Comparison of ENCODE assay signal across 17 mouse cellular contexts in genomic region chr6:144870949-144871348, GRCm38 (mm10).
"Had no signal": no experiment of that assay in that cellular context is flagged by ENCODE, and none has a peak within 500 bp of the region (broad histone marks: within the 10 kb centered on the region; RNA-seq: fewer than 3 reads in every experiment).

No protein-coding gene starts in this region.

- H3K4me1 ChIP-seq: neural tube, embryonic 15.5 days; stomach, embryonic 15.5 days had no signal

- H3K27ac ChIP-seq: neural tube, embryonic 12.5 days; neural tube, embryonic 13.5 days; neural tube, embryonic 15.5 days; stomach, embryonic 15.5 days; stomach, postnatal 0 days had no signal

- H3K4me2 ChIP-seq: neural tube, embryonic 12.5 days; neural tube, embryonic 13.5 days; neural tube, embryonic 15.5 days; stomach, embryonic 15.5 days had no signal

- H3K9me3 ChIP-seq: neural tube, embryonic 12.5 days; neural tube, embryonic 15.5 days; stomach, embryonic 15.5 days had no signal

- H3K27me3 ChIP-seq: neural tube, embryonic 12.5 days; neural tube, embryonic 13.5 days; neural tube, embryonic 15.5 days; stomach, embryonic 15.5 days had no signal

- DNase-seq: retina, postnatal 1 day; right cerebral cortex, adult 18-20 months; right cerebral cortex, postnatal 14 days; right cerebral cortex, postnatal 25 days; right cerebral cortex, postnatal 4 days; spleen, adult 18-20 months; thymus, adult 18-20 months; thymus, adult 2 months; thymus, postnatal 14 days; thymus, postnatal 25 days; thymus, postnatal 36 days; thymus, postnatal 4 days had no signal

- H3K36me3 ChIP-seq: neural tube, embryonic 12.5 days; neural tube, embryonic 13.5 days; neural tube, embryonic 15.5 days; stomach, embryonic 15.5 days had no signal

- H3K4me3 ChIP-seq: neural tube, embryonic 12.5 days; neural tube, embryonic 13.5 days; neural tube, embryonic 15.5 days; stomach, embryonic 15.5 days had no signal

- H3K9ac ChIP-seq: neural tube, embryonic 12.5 days; neural tube, embryonic 13.5 days; neural tube, embryonic 15.5 days; stomach, embryonic 15.5 days had no signal
